Mouse (Mus musculus) B cell, adult 2 months (primary cell): ENCODE results near the gene Kcnn3.

Source experiments
- DNase-seq, 2 experiments: peaks; one replicate each; pipeline ENCODE4 v3.0.0; 2022

Kcnn3 gene

DNA sequence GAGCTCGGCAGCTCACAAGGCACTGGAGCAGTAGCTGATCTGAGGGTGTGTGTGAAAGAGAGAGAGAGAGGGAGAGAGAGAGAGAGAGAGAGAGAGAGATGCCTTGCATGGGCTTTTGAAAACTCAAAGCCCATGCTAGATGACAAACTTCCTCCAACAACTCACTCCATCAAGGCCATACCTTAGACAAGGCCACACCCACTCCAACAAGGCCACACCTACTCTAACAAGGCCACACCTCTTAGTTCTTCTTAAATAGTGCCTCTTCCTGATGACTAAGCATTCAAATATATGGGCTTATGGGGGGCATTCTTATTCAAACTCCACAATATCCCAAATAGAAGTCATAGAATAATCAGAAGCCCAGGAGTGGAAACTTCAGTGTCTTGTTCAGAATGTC lies 49.1 kb downstream of the Kcnn3 start:
- no peak for DNase-seq

DNA sequence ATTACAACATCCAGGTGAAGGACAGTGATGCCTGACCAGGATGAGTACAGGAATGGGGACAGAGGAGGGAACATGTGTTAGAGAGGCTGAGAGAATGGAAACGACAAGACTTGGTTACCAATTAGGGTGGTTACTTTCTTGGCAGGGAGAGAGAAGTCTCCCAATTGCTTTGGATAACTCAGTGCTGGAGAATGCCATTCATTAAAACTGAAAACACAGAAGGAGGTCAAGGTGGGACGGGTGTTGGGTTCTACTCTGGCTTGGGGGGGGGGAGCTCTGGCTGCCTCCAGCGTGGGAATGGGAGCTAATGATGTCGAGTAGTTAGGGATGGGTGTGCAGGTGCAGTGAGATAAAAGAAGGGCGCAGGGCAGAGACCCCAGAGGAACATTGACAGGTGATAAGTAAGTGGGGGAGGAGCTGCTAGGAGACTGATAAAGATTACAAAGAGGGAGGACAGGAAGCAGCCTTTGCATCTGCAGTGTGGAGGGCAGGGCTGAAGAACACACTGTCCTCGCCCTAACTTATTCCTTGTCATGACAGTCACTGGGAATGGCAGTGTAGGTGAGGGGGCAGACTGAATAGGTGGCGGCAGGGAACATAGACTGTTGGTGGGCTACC lies 49.9 kb downstream of the Kcnn3 start:
- no peak for DNase-seq

DNA sequence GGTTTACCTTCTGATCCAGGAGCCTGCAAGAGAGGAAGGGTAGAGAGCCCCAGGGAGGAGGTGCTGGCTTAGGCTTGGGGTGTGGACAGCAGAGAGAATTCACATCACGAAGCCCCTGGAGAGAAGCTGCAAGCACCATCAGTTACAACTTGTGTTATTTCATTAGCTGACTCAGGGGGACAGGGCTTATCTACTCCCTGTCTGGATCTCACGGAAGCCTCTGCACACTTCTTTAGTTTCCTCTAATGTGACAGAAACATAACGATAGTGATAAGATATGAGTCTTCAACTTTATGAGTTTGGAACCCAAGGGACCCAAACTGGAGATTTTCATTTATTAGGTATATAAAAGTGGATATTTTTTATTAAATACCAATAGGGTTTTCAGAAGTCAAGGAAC lies 50.4 kb downstream of the Kcnn3 start:
- DNase-seq, result no peak

DNA sequence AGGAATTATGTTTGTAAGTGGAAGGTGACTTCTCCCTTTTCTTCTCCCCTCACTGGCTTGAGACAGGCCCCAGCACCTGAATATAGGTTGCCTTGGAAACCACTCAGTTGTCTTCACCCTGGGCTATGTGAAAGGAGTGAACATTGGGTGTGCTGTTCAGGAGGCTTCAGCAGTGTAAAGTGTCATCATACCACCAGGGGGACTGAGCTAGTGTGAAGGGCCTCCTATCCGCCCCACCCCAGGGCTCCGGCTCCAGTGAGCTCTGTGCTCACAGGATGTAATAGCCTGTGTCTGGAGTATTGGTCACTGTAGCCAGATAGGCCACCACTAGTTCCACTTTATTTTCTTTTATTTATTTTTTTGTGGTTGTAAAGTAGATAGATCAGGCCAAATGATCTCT lies 54.3 kb downstream of the Kcnn3 start:
- peak in 1 of 2 experiments; percentile 12 for DNase-seq

DNA sequence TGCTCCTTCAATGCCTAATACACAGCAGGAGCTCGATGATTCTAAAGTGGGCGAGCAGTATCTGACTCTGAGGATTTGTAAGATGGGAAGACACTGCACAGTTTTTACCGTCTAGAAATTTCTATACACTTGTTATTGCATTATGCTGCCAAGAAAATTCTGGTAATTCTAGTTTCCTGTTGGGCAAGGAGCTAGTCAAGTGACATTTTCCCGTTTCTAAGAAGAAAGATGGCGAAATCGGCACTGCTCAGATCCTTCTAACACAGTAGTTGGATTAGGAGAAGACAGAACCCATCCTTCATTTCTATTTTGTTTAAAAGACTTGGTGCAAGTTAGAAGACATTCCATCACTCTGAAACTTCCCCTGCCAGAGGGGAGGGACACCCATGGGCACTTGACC lies 56.4 kb downstream of the Kcnn3 start:
- no peak for DNase-seq

DNA sequence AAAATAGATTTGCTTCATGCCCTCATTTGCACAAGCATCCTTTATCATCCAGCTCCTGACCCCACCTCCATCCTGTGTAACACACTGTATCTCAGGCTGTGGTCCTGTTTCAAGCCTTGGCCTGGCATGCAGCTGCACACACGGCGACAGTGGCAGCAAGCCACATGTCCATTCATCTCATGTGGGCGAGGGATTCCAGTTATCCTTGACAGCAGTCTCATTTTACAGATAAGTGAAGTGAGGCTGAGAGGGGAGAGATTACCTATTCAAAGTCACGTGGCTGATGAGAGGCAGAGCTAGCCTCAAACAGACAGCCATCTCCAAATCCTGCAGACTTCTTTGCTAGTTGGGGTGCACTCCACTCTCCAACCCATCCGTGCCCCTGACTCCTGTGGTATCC lies 57.2 kb downstream of the Kcnn3 start:
- DNase-seq, result no peak

DNA sequence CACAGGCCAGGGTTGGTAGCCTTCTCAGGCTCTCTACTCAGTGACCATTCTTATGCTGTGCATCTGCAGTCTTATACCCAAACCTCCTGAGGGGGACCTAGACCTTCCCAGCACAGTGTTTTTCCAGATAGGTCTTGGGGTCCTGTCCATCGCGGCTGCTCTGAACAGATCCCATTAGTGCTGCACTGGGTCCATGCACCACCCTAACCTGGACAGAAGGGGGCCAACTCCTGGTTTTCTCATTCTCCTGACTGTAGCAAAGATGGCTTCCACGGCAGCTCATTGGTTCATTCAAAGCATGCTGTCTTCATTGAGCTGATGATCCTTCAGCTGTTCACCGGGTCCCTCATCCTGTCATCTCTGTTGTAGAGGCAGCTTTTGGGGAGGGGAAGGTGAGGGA lies 58.1 kb downstream of the Kcnn3 start:
- no peak for DNase-seq

DNA sequence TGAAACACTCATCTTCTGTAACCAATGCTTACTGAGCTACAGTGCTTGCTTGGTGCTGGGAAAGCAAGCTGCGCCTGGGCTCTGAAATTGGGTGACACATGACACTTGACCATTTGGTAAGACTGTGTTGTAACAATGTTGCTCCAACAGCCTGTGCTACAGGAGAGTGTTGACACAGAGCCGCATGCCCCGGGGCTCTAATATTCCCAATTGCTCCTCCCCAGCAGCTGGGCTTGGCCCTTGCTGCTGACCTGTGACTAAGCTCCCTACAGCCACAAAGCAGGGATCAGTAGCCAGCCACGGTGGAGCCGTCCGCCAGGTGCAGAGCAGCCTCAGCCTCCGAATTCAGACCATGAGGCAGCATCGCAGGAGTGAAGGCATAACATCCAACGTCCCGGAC lies 58.8 kb downstream of the Kcnn3 start:
- no peak for DNase-seq

DNA sequence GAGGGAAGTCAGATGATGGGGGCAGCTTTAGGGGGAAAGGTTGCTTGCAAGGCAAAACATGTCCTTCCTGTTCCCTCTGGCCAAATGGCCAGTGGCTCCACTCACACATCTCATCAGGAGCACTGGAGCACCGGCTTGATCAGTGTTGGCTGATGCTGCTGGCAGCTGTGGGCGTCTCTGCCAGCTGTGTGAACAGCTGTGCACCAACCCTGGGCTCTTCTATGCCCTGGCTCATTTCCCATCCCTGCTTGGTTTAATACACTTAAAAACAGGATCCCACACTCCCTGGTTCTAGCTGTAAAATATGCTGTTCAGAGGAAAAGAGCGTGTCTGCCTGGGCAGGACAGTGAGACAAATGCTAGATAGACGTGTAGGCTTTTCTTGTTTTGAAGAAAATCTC lies 64.3 kb downstream of the Kcnn3 start:
- no peak for DNase-seq

DNA sequence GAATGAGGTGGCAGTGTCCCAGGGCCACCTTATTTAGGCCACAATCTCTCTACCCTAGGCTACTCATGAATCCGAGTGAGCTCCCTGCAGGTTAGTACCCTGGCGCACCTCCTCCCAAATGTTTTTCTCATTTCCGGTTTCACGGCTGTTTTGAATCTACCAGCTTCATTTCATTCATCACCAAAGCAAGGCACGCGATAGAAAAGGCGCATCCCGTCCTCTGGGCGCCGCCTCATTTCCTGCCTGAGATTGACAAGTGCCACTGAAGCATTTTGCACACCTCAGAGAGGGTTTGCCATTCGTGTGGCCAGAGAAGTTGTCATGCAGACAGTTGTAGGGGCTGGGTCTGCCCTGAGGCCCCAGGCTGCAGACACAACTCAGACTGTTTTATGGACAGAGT lies 68.5 kb downstream of the Kcnn3 start:
- no peak for DNase-seq

DNA sequence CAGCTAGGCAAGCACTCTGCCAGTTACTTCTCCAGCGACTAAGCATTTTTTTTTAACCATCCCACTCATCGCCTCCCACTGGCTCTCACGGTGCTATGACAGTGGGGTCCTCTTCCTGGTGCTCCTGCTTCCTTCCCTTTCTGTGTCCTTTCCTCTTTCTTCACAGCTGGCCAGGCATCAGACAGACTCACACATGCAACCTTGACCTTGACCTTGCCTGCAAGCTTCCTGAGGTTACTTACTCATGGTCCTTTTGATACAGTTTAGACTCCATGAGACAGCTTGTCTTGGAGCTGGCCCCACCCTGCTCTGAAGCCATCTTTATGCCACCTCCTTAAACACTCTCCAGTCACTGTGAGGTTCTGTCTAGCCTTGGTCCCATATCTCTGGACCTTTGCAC lies 69.4 kb downstream of the Kcnn3 start:
- no peak for DNase-seq

DNA sequence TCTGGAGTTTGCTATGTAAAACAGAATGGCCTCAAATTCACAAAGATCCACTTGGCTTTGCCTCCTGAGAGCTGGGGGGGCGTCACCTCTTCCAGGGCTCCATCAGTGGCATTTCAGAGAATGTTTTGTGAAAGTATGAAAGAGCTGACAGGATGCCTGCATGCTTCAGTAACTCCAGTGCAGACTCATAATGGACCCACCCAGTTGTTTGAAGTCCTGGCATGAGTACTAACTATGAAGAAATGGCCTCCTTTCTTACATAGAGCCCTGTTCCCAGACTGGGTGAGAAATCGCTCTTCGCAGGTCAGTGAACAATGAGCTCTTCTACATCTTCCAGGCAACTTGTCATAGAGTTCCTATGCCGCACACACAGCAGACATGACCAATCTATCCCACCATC lies 70.4 kb downstream of the Kcnn3 start:
- DNase-seq, result no peak

DNA sequence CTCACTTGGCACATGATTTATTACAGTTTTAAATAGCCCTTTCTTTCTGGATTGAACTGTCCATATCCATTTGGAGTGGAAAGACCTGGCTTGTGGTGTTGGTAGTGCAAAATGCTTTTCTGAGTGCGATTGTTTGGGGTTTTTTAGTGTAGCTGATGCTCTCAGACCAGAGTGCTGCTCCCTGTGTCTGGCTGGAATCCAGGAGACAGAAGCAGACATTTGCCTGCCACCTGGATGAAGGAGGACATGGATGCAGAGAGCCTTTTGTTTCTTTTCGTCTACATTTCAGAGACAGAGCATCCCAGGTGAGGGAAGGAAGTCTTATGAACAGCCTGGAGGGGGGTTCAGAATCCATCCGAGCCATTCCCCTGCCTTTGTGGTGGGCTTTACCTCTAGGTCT lies 71.5 kb downstream of the Kcnn3 start:
- DNase-seq, result no peak

DNA sequence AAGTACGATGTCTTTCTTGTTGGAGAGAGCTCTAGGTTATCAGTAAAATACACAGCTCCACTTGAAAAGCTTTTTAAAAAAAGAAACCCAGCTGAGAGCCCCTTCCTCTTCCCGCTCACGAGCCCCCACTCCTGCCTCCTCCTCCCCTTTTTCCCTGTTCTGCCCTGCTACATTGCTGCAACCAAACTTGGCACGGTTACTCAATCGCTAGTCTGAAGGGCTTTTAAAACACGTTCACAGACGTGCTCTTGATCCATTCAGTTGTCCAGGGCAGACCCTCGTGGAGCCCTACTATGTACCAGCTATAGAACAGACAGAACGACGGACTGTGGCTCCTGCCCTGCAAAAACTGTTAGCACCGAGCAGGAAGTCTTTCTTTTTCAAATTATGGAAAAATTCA lies 72.8 kb downstream of the Kcnn3 start:
- DNase-seq, result no peak

DNA sequence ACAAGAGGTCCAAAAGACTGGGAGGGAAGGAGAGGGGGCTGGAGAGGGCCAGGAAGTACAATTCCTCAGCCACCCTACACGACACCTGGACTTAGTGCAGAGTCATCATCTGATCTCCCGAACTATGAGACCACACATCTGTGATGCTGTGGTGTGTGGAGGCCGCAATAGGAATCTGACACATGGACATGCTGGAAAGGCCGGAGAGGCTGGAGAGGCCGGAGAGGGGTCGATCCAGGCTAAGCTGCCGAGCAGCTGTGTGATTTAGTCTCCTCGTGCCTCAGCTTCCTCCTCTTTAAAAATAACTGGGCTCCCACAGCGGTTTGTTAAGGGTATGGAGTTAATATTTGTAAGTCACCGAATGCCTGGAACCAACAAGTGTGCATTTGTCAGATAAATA lies 73.6 kb downstream of the Kcnn3 start:
- no peak for DNase-seq

DNA sequence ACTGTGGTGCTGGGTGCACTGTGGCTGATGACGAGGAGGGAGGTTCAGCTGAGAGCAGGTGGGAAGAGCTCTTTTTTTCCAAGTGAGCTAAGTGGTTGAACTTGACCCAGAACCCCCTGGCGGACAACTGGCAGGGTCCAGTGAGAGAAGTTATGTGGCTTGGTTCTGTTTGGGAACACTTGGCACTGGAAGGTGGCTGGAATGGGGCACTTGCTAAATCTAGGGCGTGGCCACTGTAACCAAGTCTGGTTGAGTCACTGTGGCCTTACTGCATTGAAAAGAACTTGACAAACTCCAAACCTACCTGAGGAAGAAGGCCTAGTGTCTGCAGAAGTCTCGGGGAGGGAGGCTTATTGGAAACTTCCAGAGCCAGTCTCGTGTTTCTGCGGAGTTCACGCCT lies 78.4 kb downstream of the Kcnn3 start:
- no peak for DNase-seq

DNA sequence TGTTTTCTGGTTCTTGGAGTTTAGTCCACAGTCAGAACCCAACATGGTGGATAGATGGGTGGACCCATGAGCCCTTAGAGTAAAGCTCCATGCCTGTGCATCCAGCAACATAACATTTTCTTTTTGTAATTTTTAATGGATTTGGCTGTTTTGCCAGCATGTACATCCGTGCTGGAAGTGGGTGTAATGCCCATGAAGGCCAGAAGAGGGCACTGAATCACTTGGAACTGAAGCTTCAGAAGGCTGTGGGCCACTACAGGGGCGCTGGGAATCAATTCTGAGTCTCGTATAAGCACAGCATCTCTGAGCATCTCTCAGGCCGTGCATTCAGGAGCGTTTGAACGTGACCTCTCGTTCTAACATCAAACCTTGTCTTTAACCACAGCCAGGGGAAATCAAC lies 79.0 kb downstream of the Kcnn3 start:
- no peak for DNase-seq

DNA sequence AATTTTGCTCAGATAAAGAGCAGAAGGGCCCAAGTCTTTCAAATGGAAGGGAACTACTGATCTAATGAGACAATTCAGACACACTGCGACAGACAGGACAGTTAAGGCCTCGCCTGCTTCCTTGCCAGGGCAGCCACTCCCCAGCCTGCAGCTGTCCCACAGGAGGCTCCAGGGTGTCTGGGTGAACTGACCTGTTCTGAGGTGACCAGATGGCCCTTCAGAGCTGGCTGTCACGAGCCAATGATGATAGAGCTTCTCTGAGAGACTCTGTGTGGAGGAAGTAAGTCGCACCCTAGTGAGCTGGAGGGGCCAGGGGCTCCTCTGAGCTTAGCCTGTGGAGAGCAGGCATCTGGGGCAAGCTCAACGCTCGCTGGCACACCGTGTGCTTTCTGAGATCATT lies 81.1 kb downstream of the Kcnn3 start:
- DNase-seq, result no peak

DNA sequence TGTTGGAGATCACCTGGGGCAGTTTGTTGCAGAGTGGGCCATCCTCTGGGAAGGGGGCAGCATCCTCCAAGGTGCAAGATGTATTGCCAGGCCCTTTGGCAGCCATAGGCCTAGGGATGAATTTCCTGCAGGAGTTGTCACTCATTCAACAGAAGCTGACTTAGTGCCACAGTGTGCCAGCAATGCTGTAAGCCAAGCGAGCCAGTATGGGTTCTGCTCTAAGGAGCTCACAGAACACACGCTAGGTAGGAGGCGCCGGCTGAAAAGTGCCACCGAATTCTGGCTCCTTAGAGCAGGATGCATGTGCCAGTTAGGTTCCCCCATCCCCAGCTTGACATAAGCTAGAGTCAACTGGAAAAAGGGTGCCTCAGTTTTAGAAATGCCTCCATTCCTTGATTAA lies 83.3 kb downstream of the Kcnn3 start:
- DNase-seq, result no peak

DNA sequence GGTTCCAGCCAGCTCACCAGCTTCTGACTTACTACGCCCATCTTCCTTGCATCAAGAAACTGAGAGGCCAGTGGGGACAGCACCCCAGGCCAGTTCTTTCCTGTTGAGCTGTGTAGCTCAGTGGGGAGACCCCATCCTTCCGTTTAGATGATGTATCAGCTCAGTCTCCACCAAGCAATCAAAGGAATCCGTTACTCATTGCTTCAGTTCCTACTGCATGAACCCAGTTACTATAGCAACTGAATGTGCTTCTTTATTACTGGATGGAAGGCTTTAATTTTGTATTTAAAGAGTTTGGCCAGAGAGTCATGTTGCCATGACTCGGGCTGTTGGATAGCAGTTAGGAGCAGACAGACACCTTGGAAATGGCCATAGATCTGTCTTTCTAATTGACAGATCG lies 85.3 kb downstream of the Kcnn3 start:
- DNase-seq, result no peak

DNA sequence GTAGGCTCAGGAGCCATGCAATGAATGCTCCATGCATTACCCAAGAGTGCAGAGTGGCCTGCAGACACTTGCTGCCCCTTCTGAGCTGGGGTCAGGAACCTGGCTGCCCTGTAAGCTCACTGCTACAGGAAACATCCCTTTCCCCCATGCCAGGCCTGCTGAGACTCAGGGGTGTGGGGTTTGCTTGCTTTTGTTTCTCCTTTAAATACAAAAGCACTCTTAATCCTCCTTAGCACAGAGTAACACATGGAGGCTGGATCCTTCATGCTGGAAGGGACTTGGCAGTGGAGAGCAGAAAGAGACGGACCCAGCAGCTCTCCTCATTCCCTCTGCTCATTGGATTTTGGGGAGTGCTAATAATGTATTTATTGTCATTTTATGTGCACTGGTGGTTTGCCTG lies 87.4 kb downstream of the Kcnn3 start:
- DNase-seq, result no peak

DNA sequence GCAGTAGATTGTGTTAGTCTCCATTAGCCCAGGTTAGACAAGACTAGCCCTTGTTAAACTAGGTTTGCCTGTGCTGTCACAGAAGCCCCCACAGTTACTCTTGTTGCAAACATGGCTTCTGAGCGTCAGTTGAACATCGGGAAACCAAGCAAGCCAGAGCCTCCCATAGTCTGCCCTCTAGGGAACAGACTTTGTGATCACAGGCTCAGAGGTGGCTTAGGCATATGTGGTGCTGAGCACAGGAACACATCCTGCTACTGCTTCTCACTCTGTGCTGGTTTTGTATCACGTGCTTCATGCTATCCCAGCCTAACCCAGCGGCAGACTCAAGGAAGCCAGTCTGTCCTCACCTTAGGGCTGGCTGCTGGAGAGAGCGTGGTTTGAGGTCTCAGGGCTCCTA lies 92.1 kb downstream of the Kcnn3 start:
- DNase-seq, result no peak

DNA sequence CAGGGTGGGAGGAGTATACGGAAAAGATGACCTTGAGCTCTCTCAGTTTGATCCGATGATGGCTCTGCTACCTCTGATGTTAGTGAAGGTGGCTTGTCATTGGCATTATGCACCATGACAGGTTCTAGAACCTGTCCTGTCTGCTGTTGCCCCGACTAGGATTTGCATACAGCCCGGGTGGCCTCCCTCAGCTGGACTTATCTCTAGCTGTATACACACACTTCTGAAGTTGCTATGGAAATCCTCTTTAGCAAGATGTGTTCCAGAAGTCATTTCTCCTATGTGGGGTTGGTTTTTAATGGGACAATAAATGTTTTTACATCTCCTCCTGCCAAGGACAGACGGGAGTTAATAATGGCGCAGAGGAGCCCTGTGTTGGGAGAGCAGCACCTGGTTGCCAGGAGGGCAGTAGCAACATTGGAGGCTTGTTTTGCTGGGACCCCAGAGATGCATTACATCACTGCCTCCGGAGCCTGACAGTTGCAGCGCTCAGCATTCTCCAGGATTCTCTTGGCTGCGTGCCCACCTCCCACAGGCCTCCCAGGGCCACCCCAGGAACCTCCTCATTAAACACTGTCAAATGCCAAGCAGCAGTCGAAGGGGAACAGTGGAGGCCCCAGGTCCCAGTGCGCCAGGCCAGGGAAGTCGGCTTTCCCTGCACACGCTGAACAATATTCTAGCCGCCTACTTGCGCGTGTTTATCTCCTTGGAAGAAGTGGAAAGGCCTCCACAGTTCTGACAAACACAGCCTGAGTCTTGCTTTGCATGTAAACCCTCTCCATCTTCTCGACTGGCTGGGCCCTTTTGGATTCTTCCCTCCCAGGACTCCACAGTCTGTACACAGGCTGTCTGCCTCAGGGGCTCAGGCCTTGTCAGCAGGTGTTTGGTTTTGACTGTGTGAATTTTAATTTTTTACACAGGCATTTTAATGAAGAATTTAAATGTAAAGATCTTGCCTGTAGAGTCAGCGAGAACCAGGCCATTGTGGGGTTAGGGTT lies 93.9 kb downstream of the Kcnn3 start:
- DNase-seq, result no peak

DNA sequence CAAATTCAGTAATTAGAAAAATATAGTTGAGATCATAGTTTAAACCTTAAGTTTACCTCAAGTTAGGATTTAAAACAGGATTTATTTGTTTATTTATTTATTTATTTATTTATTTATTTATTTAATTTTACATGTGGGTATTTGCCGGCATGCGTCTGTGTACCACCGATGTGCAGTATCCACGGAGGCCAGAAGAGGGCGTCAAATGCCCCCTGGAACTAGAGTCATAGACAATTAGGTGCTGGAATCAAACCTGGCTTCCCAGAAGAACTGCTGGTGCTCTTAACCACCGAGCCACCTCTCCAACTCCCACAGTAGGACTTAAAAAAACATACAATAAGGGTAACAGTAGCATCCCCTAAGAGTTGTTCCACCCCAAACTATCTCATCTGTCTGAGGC lies 96.9 kb downstream of the Kcnn3 start:
- DNase-seq, result peak; percentile 27 to 33

DNA sequence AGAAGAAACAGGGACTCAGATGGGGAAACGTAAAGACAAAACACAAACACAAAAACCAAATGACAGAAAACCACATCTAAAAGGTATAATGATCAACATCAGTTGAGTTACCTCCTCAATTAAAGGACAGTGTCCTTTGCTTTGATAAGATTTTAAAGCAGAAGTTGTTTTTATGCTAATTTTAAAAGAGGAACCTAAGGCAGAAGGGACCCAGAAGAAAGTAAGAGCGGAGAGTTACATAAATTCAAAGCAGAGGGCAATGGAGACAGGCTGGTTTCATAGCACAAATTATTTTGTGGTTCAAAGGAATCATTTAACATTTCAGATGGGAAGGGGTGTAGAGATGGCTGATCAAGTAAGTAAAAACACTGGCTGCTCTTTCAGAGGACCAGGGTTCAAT lies 97.4 kb downstream of the Kcnn3 start:
- DNase-seq, result peak in 1 of 2 experiments; percentile 5
